Mouse (Mus musculus) MEL (cell line): ENCODE data around the gene Zfp553.
A peak's percentile ranks its signal among the peaks of the same experiment; 100 is the strongest.

Experiments
- BHLHE40 ChIP-seq: IDR thresholded peaks from 2 replicates; pipeline ENCODE4 v1.6.1; 2012; ENCODE audit warnings: low read depth, mild to moderate bottlenecking, inconsistent platforms, low read length, improper control_type of control experiment, borderline replicate concordance
- CHD2 ChIP-seq: IDR thresholded peaks from 2 replicates; pipeline ENCODE4 v1.6.1; 2011; ENCODE audit warnings: low read length, improper control_type of control experiment
- CTCF ChIP-seq, 3 experiments: IDR thresholded peaks in 2 of 3; conservative IDR thresholded peaks in 1 of 3; 2 replicates each; pipeline ENCODE4 v1.5.1; 2011 to 2012; ENCODE audit warnings: low read length in 3 of 3, low read depth in 2 of 3, mild to moderate bottlenecking in 2 of 3, improper control_type of control experiment in 1 of 3, inconsistent platforms in 1 of 3, mixed read lengths in 1 of 3, moderate library complexity in 1 of 3; ENCODE audit not compliant: control insufficient read depth in 1 of 3, insufficient read depth in 1 of 3, poor library complexity in 1 of 3, severe bottlenecking in 1 of 3
- E2F4 ChIP-seq: IDR thresholded peaks from 2 replicates; pipeline ENCODE4 v1.6.1; 2011; ENCODE audit warnings: low read depth, low read length, improper control_type of control experiment, borderline replicate concordance
- EP300 ChIP-seq, 2 experiments: IDR thresholded peaks; 2 replicates each; pipeline ENCODE4 v1.6.1; 2011; ENCODE audit warnings: improper control_type of control experiment in 2 of 2, low read length in 2 of 2, low read depth in 1 of 2, mild to moderate bottlenecking in 1 of 2
- JUND ChIP-seq: IDR thresholded peaks from 2 replicates; pipeline ENCODE4 v1.6.1; 2011; ENCODE audit warnings: low read depth, mild to moderate bottlenecking, improper control_type of control experiment, low read length
- MAZ ChIP-seq: IDR thresholded peaks from 2 replicates; pipeline ENCODE4 v1.6.1; 2012; ENCODE audit warnings: low read depth, mild to moderate bottlenecking, inconsistent platforms, low read length, improper control_type of control experiment
- POLR2A ChIP-seq, 2 experiments: IDR thresholded peaks; 2 replicates each; pipeline ENCODE4 v1.6.1; 2011 to 2012; ENCODE audit warnings: low read length in 2 of 2, mild to moderate bottlenecking in 2 of 2, control low read depth in 1 of 2, improper control_type of control experiment in 1 of 2, low read depth in 1 of 2, moderate library complexity in 1 of 2; ENCODE audit not compliant: control insufficient read depth in 1 of 2, insufficient read depth in 1 of 2, poor library complexity in 1 of 2
- RAD21 ChIP-seq: IDR thresholded peaks from 2 replicates; pipeline ENCODE4 v1.6.1; 2011; ENCODE audit warnings: mild to moderate bottlenecking, low read depth, low read length, improper control_type of control experiment
- UBTF ChIP-seq: IDR thresholded peaks from 2 replicates; pipeline ENCODE4 v1.6.1; 2012; ENCODE audit warnings: low read depth, mild to moderate bottlenecking, inconsistent platforms, low read length, improper control_type of control experiment, moderate library complexity, borderline replicate concordance; ENCODE audit not compliant: insufficient read depth
- USF1 ChIP-seq: IDR thresholded peaks from 2 replicates; pipeline ENCODE4 v1.6.1; 2014; ENCODE audit warnings: low read depth, mild to moderate bottlenecking, inconsistent platforms, low read length, improper control_type of control experiment, moderate library complexity
- USF2 ChIP-seq, 2 experiments: IDR thresholded peaks; 2 replicates each; pipeline ENCODE4 v1.6.1; 2011 to 2012; ENCODE audit warnings: improper control_type of control experiment in 2 of 2, low read length in 2 of 2, borderline replicate concordance in 1 of 2, inconsistent platforms in 1 of 2, low read depth in 1 of 2, mild to moderate bottlenecking in 1 of 2; ENCODE audit not compliant: insufficient read depth in 1 of 2

GRCm38 (mm10) chr7:127213485-127213884 lies 19.4 kb upstream of the Zfp553 start:
- TF ChIP-seq POLR2A (IDR thresholded peaks at IDR 0.05; ENCODE audit: control insufficient read depth in 1 of 2, insufficient read depth in 1 of 2, low read depth in 1 of 2, low read length in 2 of 2, poor library complexity in 1 of 2) (no peak), E2F4 (no peak), USF2 (IDR thresholded peaks at IDR 0.05; ENCODE audit: borderline replicate concordance in 1 of 2, insufficient read depth in 1 of 2, low read depth in 1 of 2, low read length in 2 of 2) (no peak), JUND (no peak), MAZ (no peak), USF1 (no peak), BHLHE40 (no peak), CHD2 (no peak), CTCF (IDR thresholded peaks at IDR 0.05 in 2 of 3, conservative IDR thresholded peaks at IDR 0.05 in 1 of 3; ENCODE audit: control insufficient read depth in 1 of 3, insufficient read depth in 1 of 3, low read depth in 2 of 3, low read length in 3 of 3, poor library complexity in 1 of 3, severe bottlenecking in 1 of 3) (peak; percentile 69 to 81 (median 74)), UBTF (no peak), EP300 (IDR thresholded peaks at IDR 0.05; ENCODE audit: low read depth in 1 of 2, low read length in 2 of 2) (no peak), RAD21 (peak; percentile 44)
